Mouse (Mus musculus) spleen, adult 2 months (tissue): ENCODE measurements around the gene Phlda2.

Experiments used
- CTCF ChIP-seq: fragments of 200-500 bp; IDR thresholded peaks from 2 replicates; pipeline ENCODE4 v1.5.1; 2011; ENCODE audit warnings: mild to moderate bottlenecking, inconsistent platforms; ENCODE audit not compliant: insufficient read depth, insufficient read length, insufficient replicate concordance; ENCODE audit errors: extremely low read depth
- POLR2A ChIP-seq: fragments of 200-500 bp; IDR thresholded peaks from 2 replicates; pipeline ENCODE4 v1.6.1; 2011; ENCODE audit warnings: low read depth, low read length, inconsistent platforms

- TF ChIP-seq POLR2A (no peak), CTCF (no peak)
These were observed 13.2 kb downstream of the Phlda2 start for GRCm38 (mm10) chr7:143489735-143490134.
